Mouse (Mus musculus) bone marrow, adult 2 months (tissue): Measurements from ENCODE around the gene Rfesd.

Experiments used
- CTCF ChIP-seq: fragments of 200-500 bp; IDR thresholded peaks from 2 replicates; pipeline ENCODE4 v1.5.1; 2011; ENCODE audit warnings: low read length, control low read depth; ENCODE audit not compliant: control insufficient read depth, insufficient read depth
- POLR2A ChIP-seq: fragments of 200-500 bp; IDR thresholded peaks from 2 replicates; pipeline ENCODE4 v1.6.1; 2011; ENCODE audit warnings: low read depth, mild to moderate bottlenecking, control low read depth, low read length, borderline replicate concordance; ENCODE audit not compliant: control insufficient read depth

DNA sequence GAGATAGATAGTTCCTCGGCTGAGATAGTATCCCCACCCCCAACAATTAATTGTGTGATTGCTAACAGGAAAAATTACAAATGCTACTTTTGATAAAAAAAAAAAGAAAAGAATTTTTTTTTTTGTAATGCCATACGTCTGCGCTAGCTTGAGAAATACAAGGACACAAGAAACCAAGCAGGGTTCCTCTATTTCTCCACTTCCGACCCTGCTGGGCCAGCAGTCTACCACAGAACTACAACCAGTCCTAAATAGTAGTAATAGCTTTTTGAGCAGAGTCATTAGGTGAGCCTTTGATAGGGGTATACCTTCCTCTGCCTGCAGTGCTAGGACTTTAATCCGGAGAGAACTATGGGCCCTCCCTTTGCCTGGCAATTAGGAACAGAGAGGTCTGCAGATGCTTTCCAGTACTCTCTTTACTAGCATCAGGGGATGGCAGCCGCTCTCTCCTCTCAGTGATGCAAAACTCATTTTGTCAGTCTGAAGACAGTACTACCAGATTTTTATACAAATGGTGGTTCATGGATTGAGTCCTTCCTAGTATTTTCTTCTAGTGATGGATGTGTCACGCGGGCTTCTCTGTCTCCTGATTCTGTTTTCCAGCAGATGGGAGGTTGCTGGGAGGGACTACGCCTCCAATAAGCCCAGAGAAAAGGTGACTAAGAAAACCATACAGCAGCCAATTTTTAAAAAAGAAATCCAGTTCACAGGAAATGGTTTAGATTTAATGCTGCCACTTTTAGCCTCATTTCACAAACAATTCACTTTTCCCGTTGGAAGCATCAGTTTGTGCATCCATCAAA lies 38.9 kb upstream of the Rfesd start:
- no peak for TF ChIP-seq POLR2A
- no peak for TF ChIP-seq CTCF
